Mouse (Mus musculus): Measurements from ENCODE around the gene Poll.
"Not testable (repeated sequence)": the region's sequence is repeated elsewhere in the genome, so short reads cannot be mapped to it uniquely, and the experiment has no call there.

Gene Poll

GRCm38 (mm10) chr19:45577141-45577750 lies 16.9 kb upstream of the Poll start:
- no peak for DNase-seq

GRCm38 (mm10) chr19:45575632-45576001 lies 15.3 kb upstream of the Poll start:
- no peak for DNase-seq

DNA sequence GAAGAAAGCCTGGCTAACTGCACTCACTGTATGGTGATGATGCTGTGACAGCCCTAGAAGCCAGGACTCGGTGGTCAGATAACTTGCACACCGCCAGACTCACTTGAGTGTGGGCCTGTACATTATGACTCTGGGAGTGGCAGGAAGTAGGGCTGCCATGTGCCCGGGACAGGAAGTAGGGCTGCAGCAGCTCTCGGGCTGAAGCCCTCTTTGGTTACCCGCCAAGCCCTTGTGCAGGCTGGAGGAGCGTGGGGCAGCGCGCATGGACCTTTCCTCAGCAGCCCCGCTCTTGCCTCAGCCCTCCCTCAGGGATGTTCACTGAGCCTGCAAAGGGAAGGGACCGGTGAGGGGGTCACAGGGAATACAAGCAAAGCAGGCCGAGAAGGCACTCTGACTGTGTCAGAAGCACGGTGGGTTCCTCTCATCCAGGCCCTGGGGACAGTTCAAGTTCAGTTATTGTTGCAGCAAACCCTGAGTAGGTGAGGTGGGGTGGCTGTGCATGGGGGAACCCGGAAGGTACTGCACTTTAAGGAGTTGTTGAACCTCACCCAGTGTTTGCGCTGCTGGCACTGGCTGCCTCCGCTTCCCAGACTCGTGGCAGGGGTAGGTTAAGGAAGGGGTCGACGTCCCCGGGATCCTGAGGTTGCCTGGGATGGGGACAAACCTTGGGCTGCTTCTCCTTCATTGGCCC lies 14.8 kb upstream of the Poll start:
- DNase-seq = no peak

DNA sequence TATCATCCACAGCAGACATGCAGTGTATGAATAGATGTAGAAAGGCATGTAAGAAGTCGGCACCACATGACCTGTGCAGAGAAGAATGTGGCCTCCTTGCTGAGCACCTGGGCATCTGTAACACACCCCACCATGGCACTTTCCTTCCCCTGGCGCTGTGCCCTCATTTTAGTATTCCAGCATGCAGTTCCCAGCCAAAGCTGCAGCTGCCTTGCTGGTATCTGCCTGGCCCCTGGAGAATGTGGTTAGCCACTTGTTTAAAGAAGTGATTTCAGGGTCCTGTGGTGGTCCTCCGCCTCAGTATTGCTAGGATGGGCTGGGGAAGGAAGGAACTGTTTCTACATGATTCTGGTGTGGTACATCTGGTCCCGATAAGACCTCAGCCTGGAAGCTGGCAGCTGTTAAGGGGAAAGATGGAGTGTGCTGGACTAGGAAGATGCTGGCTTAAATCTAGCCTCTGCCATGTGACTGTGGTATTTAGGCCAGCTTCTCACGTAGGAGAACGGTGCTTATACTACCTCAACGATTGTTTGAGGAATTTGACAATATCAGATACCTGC lies 14.1 kb upstream of the Poll start:
- no peak for DNase-seq

- peak; percentile 73 for DNase-seq
Measured at GRCm38 (mm10) chr19:45573861-45574267, 13.5 kb upstream of the Poll start.

- no peak for DNase-seq
Measured at GRCm38 (mm10) chr19:45573033-45573432, 12.7 kb upstream of the Poll start.

DNA sequence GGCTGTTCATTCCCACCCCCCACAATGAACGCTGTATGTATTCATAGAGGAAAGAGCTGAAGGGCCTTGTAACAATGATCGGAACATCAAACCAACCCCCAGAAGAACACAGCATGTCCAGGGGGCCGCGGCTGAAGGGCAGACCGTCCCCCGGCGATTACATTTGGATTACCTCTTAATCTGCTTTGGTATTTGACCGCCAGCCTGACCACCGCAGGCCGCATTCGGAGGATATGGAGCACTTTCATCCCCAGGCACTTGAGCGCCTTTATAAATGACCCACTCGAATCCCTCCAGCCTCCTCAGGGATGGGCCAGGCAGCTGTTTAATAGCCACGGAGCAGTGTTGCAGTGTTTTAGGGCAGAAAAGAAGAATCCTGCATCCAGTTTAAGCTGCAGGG lies 7.0 kb upstream of the Poll start:
- DNase-seq = no peak

- DNase-seq = no peak
Measured at GRCm38 (mm10) chr19:45565925-45566715, 5.8 kb upstream of the Poll start.

GRCm38 (mm10) chr19:45554136-45554535 lies 6.2 kb downstream of the Poll start:
- no peak for DNase-seq

DNA sequence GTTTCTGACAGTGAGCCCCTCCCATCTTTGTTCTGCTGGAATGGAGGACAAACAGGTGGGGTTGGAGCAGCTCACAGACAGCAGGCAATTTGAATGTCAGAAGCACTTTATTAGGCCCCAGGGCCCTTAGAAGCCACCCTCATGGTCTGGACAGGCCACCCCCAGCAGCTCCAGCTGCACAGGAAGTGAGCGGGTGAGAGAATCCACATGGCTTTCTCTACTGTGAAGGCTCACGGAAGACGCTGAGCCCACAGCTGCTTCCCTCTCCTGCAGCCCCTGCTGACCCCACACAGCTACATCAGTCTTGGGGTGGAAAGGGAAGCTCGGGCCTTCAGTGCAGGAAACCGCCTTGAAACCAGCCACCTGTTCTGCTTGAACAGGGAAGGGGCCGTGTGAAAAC lies 8.1 kb downstream of the Poll start:
- no peak for DNase-seq

DNA sequence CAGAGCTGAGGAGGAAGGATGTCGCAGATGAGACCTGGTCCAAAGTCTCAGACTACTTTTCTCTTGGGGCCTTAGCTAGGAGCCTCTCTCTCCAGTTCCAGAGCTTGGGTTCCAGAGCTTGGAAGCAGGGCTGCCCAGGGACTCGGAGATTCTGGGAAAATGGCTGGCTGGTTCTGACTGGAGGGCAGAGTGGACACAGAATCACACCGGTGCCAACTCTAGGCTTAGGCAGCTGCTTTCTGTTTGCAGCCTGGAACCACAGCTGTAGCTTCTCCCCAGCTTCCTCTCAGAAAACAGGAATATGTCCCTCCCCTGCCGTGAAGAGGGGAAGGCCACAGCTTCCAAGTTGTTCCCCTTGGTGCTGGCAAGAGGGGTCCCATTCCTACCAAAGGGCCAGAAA lies 10.4 kb downstream of the Poll start:
- no peak for DNase-seq

GRCm38 (mm10) chr19:45549128-45549915 lies 11.0 kb downstream of the Poll start:
- no peak for DNase-seq

DNA sequence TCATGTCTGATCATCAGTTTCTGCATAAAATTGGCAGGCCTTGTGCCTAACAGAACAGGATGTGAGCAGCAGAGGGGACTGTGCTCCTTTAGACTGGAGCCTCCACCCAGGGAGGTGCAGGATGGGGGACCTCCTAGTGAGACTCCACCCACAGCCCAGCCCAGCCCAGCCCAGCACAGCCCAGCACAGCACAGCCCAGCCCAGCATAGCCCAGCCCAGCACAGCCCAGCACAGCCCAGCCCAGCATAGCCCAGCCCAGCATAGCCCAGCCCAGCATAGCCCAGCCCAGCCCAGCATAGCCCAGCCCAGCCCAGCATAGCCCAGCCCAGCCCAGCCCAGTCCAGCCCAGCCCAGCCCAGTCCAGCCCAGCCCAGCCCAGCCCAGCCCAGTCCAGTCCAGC lies 12.1 kb downstream of the Poll start:
- not testable (repeated sequence) for DNase-seq

DNA sequence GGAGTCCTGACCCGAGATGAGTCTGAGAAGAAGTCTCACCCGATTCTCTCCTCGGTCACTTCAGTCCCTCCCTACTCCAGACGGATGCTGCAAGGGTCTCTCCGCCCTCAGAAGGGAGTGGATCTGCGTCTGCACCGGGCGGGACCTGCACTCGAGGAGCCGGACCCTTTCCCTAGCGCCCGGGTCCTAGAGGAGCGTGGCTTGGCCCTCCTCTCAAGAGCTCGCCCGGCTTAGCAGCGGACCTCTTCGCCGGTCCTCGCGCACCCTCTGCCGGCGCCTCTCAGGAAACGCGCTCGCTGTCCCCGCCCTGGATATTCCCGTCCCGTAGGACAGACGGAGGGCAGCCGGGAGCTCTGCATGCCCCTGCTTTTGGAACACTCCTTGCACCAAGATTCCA lies 15.4 kb downstream of the Poll start:
- DNase-seq = peak; percentile 82

DNA sequence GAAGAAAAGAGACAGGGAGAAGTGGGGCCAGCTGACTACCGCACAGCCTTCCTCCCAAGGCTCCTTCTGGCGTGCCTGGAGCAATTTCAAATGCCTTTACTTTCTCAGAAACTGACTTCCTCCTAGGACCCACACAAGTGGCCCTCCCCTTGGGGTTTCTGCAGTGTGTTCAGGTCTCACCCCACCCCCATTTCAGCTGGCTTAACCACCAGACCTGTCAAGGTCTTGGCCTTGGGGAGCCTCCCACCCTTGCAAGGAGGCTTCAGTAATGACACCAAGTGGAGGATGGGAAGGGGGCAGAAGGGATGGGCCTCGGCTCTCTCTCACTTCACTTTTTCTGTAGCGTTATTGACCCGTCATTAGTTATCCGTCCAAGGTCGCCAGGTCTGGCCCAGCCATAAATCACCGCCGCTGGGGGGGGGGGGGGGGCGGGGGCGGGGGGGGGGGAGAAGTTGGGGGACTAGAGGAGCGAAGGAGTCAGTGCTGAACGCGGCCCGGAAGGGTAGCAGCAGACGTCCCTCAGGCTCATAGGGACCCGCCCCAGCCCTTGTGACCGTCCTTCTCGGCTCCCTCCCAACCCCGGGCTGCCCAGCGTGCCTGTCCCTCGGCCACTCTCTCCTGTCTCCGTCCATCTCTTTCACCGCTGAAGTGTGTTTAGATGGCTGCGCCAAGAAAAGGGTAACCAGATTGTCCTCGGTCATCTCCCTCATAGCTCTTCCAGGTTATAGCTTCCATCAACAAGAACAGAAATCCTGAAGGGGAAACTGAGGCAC lies 16.0 kb downstream of the Poll start:
- no peak for DNase-seq

GRCm38 (mm10) chr19:45542061-45542460 lies 18.3 kb downstream of the Poll start:
- no peak for DNase-seq

- DNase-seq = peak; percentile 72
Measured at GRCm38 (mm10) chr19:45541409-45542041, 18.8 kb downstream of the Poll start.

- DNase-seq = peak; percentile 46
Measured at GRCm38 (mm10) chr19:45540657-45541408, 19.5 kb downstream of the Poll start.

GRCm38 (mm10) chr19:45537505-45537904 lies 22.8 kb downstream of the Poll start:
- no peak for DNase-seq

DNA sequence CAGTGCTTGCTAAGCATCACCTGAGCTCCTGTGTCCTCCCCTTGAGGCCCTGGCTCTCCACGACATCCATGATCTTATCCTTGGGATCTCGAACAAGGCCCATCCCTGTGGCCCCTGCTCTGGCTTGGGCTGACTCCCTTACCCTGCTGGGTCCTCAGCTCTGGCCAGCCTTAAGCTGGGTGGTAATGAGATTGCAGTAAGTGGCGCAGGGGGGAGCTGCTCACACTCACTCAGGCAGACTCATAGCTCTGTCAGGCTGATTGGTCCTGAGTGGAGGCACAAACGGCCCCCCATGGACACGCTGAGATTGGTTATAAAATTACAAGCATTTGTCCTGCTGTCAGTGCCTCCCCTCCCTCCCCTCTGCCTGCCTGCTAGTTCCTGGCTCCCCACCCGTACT lies 24.4 kb downstream of the Poll start:
- no peak for DNase-seq

- DNase-seq = no peak
Measured at GRCm38 (mm10) chr19:45535214-45535735, 25.1 kb downstream of the Poll start.
